Mouse (Mus musculus) limb, embryonic 11.5 days (tissue): ENCODE results near the gene Mat2a. TPM values are rescaled to one million over a fixed set of nuclear protein-coding genes. Genes with fewer than 3 reads are reported as not detected.
"Not testable (repeated sequence)": the region's sequence is repeated elsewhere in the genome, so short reads cannot be mapped to it uniquely, and the experiment has no call there.

ENCODE experiments used
- ATAC-seq: fragments of 200-750 bp; cut with Nextera tagmentation; 2 replicates; pipeline ENCODE4 v1.8.0; 2017; ENCODE audit warnings: low read depth; ENCODE audit not compliant: insufficient number of reproducible peaks, low FRiP score, low TSS enrichment
- DNase-seq: peaks from one replicate; pipeline ENCODE4 v3.0.0-alpha.2; 2015; ENCODE audit warnings: low spot score
- H3K27ac ChIP-seq: fragments of 300-500 bp; sonication (generic); replicated peaks from 2 replicates; pipeline ENCODE4 v1.5.1; 2014; ENCODE audit warnings: low read depth, mild to moderate bottlenecking, low read length
- H3K27me3 ChIP-seq: fragments of 300-500 bp; sonication (generic); 2 replicates; pipeline ENCODE4 v1.6.1; 2014; ENCODE audit warnings: mild to moderate bottlenecking, low read length, mixed read lengths; ENCODE audit not compliant: control insufficient read depth, insufficient read depth
- H3K36me3 ChIP-seq: fragments of 300-500 bp; sonication (generic); 2 replicates; pipeline ENCODE4 v1.6.1; 2014; ENCODE audit warnings: mild to moderate bottlenecking, low read length, moderate library complexity, mixed read lengths; ENCODE audit not compliant: control insufficient read depth, insufficient read depth
- H3K4me1 ChIP-seq: fragments of 300-500 bp; sonication (generic); 2 replicates; pipeline ENCODE4 v1.6.1; 2014; ENCODE audit warnings: low read length, mixed read lengths; ENCODE audit not compliant: control insufficient read depth, insufficient read depth
- H3K4me2 ChIP-seq: fragments of 300-500 bp; sonication (generic); 2 replicates; pipeline ENCODE4 v1.6.1; 2014; ENCODE audit warnings: low read depth, mild to moderate bottlenecking, moderate library complexity; ENCODE audit not compliant: severe bottlenecking
- H3K4me3 ChIP-seq: fragments of 300-500 bp; sonication (generic); 2 replicates; pipeline ENCODE4 v1.5.1; 2014; ENCODE audit warnings: low read depth, low read length
- H3K9ac ChIP-seq: fragments of 300-500 bp; sonication (generic); 2 replicates; pipeline ENCODE4 v1.6.1; 2014; ENCODE audit warnings: mild to moderate bottlenecking, low read length
- H3K9me3 ChIP-seq: fragments of 300-500 bp; sonication (generic); 2 replicates; pipeline ENCODE4 v1.6.1; 2016; ENCODE audit warnings: low read length; ENCODE audit not compliant: control insufficient read depth
- WGBS: fragments of 180-500 bp; shearing (Covaris S2); extraction: QIAGEN DNeasy Blood & Tissue Kit; methylation state at CpG from one replicate; pipeline ENCODE4 v1.1.7; 2014; 5-methylcytosine and 5-hydroxymethylcytosine counted together
- polyA plus RNA-seq: library from polyadenylated mRNA; unstranded; fragments of >200 nt; fragmentation: Nextera tagmentation; extraction: Ambion mirVana; gene quantifications from 2 replicates; pipeline ENCODE4 v1.2.1, GENCODE M21; 2014

The Mat2a gene
- polyA plus RNA-seq, 1 experiment from 2014 or later = 490 TPM

- DNase-seq, H3K27ac ChIP-seq, H3K4me1 ChIP-seq, H3K36me3 ChIP-seq, H3K9me3 ChIP-seq, H3K4me3 ChIP-seq, H3K9ac ChIP-seq, H3K4me2 ChIP-seq, H3K27me3 ChIP-seq, ATAC-seq: not testable (repeated sequence)
- WGBS = 80% methylated on average over 3 of the region's 3 CpGs
Measured at GRCm38 (mm10) chr6:72478691-72479090, 39.3 kb upstream of the Mat2a start.

- Histone ChIP-seq H3K4me3 (no peak overlapping the region), H3K4me1 (no peaks in the 10 kb centered on the region)
- no peak for ATAC-seq
Measured at GRCm38 (mm10) chr6:72477621-72478020, 38.3 kb upstream of the Mat2a start.

DNA sequence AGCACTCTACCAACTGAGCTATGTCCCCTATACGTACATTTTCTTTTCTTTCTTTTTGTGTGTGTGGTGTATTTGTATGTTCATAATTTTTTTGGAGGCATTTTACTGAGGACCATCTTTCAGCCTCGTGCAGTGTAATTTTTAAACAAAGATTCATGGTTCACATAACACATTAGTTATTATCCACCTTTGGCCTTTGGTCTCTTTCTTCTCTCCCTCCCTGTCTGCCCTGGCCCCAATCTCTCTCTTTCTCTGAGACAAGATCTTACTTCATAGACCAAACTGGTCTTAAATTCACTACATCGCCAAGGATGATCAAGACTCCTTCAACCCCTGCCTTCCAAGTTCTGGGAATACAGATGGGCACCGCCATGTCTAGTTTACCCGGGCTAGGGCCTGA, 37.5 kb upstream of the Mat2a start:
- DNase-seq (no peak), ATAC-seq (no peak)
- Histone ChIP-seq H3K9me3 (no peaks in the 10 kb centered on the region), H3K27me3 (no peaks in the 10 kb centered on the region), H3K36me3 (no peaks in the 10 kb centered on the region), H3K4me3 (no peak overlapping the region), H3K4me1 (no peaks in the 10 kb centered on the region), H3K9ac (no peak overlapping the region), H3K27ac (no peak overlapping the region), H3K4me2 (no peak overlapping the region)
- 94% methylated on average over 5 of the region's 5 CpGs for whole genome bisulfite sequencing

More at GRCm38 (mm10) chr6:72477621-72478020, 38.3 kb upstream of the Mat2a start:
- Histone ChIP-seq H3K9ac (no peak overlapping the region), H3K27me3 (no peaks in the 10 kb centered on the region), H3K9me3 (no peaks in the 10 kb centered on the region), H3K36me3 (no peaks in the 10 kb centered on the region), H3K27ac (no peak overlapping the region), H3K4me2 (no peak overlapping the region)
- DNase-seq = no peak
- 93% methylated on average over 3 of the region's 3 CpGs for WGBS

DNA sequence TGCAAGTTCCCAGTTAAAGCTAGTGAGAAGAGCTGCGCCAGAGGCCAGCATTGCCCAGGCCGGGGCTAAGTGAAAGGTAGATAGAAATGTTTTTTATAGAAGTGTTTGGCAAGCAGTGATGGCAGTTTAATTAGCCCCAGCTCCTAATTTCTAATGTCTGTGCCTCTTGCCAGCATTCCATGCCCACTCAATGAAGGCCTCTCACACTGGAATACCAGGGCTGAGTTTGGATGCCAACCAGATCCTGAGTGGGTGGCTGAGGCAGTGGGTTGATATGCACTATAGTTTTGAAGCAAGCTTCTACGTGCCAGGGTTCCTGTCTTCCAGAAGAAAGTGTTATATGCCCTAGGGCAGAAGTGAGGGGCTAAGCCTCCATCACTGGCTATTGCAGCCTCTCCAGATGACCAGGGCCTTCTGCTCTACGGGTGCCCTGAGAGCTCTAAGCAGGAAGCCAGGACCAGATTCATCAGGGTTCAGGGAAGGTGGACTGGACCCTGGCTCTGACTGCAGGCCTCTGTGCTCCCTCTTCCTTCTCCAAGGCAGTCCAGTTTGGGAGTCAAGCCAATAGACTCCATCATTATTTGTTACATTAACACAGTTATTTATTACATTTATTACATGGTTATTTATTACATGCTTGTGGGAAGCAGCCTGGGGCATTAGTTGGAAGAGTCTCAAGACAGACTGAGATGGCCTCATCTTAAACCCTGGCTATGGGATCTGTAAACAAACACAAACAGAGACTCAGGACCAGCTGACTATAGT, 36.0 kb upstream of the Mat2a start:
- ATAC-seq (no peak), DNase-seq (no peak)
- no peak overlapping the region for H3K9ac ChIP-seq
- H3K4me3 ChIP-seq = no peak overlapping the region
- WGBS = 85% methylated on average over 4 of the region's 4 CpGs
- H3K27ac ChIP-seq = no peak overlapping the region
- no peaks in the 10 kb centered on the region for H3K9me3 ChIP-seq
- no peaks in the 10 kb centered on the region for H3K4me1 ChIP-seq
- H3K4me2 ChIP-seq = no peak overlapping the region
- H3K36me3 ChIP-seq = no peaks in the 10 kb centered on the region
- H3K27me3 ChIP-seq = no peaks in the 10 kb centered on the region

- H3K9ac ChIP-seq = no peak overlapping the region
- 63% methylated on average over 14 of the region's 14 CpGs for WGBS
- no peaks in the 10 kb centered on the region for H3K4me1 ChIP-seq
- DNase-seq (no peak), ATAC-seq (no peak)
- no peak overlapping the region for H3K4me2 ChIP-seq
- no peaks in the 10 kb centered on the region for H3K9me3 ChIP-seq
- H3K36me3 ChIP-seq = no peaks in the 10 kb centered on the region
- H3K27me3 ChIP-seq = no peaks in the 10 kb centered on the region
- no peak overlapping the region for H3K27ac ChIP-seq
- no peak overlapping the region for H3K4me3 ChIP-seq
Measured at GRCm38 (mm10) chr6:72473264-72474041, 34.1 kb upstream of the Mat2a start.

DNA sequence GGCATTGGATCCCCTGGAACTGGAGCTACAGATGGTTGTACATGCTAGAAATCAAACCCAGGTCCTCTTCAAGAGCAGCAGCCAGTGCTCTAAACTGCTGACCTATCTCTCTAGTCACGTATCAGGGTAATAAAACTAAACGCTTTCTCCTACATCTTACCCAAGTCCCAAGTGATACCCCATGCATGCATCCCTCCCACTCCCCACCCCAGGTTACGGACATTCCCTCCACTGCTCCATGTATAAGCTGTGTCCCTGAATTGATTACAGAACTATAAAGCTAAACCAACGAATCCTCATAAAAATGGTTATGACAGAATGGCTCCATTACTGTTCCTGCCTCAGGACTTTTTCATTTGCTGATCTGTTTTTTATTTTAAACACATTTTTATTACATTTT, 26.8 kb upstream of the Mat2a start:
- ATAC-seq (no peak), DNase-seq (no peak)
- Histone ChIP-seq H3K9ac (no peak overlapping the region), H3K4me3 (no peak overlapping the region), H3K27me3 (no peaks in the 10 kb centered on the region), H3K36me3 (no peaks in the 10 kb centered on the region), H3K9me3 (no peaks in the 10 kb centered on the region), H3K4me1 (0 out of 2 replicates have a peak, but pooled peaks cover 3% of the 10 kb centered on the region), H3K4me2 (no peak overlapping the region), H3K27ac (no peak overlapping the region)
- 55% methylated on average over 4 of the region's 4 CpGs for WGBS

DNA sequence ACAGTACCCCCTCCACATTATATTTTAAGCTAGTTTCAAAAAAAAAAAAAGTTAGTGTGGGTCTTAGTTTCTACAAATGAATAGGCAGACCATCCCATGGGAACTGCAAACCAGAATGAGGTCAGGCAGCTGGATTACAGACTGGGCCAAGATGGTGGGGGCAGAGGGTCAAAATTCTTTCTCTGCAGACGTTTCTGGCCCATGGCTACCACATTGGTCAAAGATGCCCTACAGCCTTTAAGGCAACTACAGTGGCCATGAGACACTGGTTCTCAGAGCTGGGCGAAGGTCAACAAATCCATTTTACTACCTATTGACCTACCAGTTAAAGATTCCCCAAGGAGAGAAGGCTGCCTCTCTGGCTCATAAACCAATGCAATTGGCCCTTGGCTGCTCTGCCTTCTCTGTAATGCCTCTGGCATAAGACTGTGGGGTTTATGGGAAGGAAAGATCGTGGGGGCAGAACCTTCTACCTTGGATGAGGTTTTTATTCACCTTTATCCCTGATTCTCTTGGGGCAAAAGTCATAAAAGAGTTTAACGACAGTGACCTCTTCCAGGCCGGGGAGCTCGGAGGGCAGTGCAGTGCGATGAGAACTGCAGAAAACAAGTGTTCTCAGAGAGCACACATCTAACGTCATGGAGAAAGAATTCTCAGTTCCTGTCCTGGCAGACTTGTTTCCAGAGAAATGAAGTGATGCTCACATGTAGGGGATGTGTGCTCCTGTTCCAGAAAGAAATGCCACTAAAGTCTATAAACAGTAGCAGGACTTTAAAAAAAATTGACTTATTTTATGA, 26.2 kb upstream of the Mat2a start:
- Histone ChIP-seq H3K27ac (no peak overlapping the region; the same call in 1 of the 2 replicates), H3K4me3 (no peak overlapping the region), H3K9ac (no peak overlapping the region), H3K9me3 (no peaks in the 10 kb centered on the region), H3K27me3 (no peaks in the 10 kb centered on the region), H3K4me1 (0 out of 2 replicates have a peak, but pooled peaks cover 3% of the 10 kb centered on the region), H3K4me2 (no peak overlapping the region), H3K36me3 (no peaks in the 10 kb centered on the region)
- WGBS = 43% methylated on average over 8 of the region's 8 CpGs
- DNase-seq = no peak
- no peak for ATAC-seq

DNA sequence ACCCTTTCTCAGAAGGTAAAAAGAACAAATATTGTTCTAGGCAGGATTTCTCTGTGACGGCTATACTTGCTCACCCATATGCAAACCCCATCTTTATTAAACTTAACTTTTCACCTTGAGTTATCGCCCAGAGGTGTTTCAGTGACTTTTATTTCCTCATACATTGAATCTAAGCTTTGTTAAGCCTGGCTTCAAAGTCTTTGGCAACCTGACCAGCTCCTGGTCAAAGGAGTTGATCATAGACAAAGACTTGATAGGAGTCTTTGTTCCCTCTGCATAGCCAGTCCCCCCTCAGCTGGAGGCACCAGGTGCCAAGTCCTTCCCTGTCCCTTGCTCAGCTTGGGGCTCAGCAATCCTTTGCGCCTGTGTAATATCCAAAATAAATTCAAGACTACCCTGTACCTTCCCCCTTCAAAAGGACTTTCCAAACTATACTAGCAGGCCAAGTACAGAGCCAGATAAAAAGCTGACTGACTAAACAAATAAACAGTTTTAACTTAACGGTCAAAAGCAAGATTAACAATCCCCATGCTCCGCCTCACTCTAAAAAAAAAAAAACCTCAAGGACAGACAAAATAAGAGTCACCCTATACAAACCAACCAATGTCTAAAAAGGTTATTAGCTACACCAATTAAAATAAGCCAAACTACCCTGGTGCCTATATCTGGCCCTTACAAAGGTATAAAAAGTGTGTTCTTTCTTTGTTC, 23.3 kb upstream of the Mat2a start:
- H3K36me3 ChIP-seq, H3K27me3 ChIP-seq, H3K4me1 ChIP-seq, ATAC-seq, DNase-seq, H3K9me3 ChIP-seq, H3K4me2 ChIP-seq, H3K27ac ChIP-seq, H3K4me3 ChIP-seq, H3K9ac ChIP-seq: not testable (repeated sequence)
- WGBS = 81% methylated on average over 5 of the region's 5 CpGs
